Mouse (Mus musculus): ENCODE measurements around the gene Myo3a.
"Not testable (repeated sequence)": the region's sequence is repeated elsewhere in the genome, so short reads cannot be mapped to it uniquely, and the experiment has no call there.

The Myo3a gene

DNA sequence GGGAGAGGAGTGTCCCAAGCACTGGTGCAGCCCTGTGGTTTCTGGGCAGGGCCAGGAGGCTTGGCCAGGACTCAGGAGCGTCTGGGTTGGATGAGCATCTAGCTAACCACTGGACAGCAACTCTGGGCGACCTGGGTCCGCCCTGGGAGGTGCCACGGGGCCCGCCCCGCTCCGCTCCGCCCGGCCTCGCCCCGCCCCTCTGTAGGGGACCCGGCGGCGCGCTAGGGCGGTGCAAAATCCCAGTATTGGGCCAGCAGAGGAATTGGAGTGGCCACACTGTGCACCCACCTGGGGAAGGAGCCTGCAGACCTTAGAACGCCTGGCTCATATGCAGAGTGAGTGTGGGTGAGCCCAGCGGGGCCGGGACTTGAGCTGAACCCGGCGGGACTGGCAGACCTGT is at the start of gene Myo3a:
Gene Myo3a (plus strand): TSS at position 196 of the 400 bp plus-strand sequence.
- no peak for DNase-seq

DNA sequence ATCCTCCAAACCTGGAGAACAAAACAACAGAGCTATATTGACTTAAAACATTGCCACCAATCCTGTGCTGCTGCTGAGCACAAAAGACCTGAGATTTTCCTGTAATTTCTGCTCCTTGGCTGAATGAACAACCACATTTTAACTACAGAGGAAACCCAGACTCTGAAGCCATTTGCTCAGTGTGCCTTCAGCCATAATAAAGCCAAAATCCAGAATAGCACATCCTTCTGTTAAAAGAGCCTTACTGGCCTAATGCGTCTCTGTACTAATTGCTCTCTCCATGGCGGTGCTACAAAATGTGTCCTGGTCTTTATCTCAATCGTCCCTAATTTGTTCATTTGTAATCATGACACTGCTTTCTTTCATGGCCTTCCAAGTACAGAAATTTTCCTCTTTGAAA is 23.2 kb downstream of the Myo3a start:
- DNase-seq, result no peak

DNA sequence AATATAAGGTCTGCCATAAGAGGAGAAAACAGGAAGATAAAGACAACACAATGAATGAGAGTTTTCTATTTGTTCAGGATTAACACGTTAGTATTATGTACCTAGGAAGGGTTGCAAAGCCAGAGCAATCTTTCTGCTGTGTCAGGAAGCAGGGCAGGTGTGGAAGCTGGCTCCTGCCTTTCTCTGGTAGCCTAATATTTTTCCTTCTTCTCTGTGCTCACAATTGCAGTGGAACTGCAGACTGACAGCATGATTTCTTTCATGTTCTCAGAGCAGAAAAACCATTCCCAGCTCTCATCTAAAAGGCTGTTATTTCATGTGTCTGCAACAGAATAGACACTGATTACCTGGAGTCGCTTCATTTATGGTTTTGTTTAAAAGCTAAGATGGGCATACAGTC is 23.7 kb downstream of the Myo3a start:
- no peak for DNase-seq

DNA sequence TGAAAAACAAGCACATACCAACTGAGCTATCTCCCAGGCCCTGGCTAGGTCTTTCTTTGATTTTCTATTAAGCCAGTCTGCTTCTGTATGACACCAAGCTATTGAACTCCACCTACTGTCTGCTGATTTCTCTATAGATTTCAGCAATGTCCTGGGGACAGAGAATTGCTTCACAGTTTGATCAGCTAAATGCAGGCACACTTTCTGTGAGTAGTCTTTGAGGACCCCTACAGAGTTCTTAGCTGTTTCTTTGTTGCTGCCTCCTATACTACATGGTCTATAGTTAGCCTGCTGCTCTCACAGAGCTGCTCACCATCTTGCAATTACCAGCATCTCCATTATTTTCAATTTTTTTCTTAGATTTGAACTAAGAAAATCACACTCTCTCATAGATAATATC is 28.3 kb downstream of the Myo3a start:
- no peak for DNase-seq

GRCm38 (mm10) chr2:22271555-22271954 is 44.3 kb downstream of the Myo3a start:
- DNase-seq, result no peak

DNA sequence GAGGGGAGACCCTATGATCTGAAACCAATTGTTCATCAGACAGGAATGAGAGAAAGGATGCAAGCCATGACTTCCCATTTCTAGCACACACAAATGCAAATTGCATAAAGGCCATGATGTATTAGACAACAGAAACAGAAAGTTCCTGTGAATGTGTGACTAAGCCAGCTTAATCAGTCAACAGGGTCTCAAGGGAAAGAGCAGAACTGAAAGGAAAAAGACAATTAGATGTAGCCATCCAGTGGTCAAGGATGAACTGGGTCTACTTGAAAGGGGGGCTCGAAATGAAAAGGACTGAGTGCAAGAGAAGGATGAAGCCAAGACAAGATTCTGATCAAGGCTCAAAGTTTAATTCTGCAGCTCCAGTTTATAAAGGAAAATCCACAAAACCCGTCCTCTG is 58.1 kb downstream of the Myo3a start:
- no peak for DNase-seq

- no peak for DNase-seq
Observed at GRCm38 (mm10) chr2:22285777-22286176, 58.5 kb downstream of the Myo3a start.

GRCm38 (mm10) chr2:22293579-22294446 is 66.5 kb downstream of the Myo3a start:
- no peak for DNase-seq

GRCm38 (mm10) chr2:22294447-22294738 is 67.1 kb downstream of the Myo3a start:
- no peak for DNase-seq

GRCm38 (mm10) chr2:22297913-22298312 is 70.6 kb downstream of the Myo3a start:
- no peak for DNase-seq

- no peak for DNase-seq
Observed at GRCm38 (mm10) chr2:22338269-22338857, 111.1 kb downstream of the Myo3a start.

DNA sequence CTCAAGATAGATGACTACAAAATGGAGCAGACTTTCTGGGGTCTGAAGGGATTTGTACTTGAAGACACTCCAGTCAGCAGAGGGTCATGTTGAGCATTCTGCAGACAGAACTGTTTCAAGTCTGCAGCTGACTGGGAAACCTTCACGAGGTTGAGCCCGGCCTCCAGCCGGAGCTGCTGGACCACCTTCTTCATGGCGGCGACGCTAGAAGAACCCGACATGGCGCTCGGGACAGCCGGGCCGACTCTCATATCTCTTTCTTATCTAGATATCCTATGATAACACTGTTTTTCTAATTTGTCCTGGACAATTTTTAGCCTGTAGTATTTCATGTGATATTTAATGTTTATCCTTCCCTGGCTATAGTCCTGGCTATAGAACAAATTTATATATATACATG is 183.2 kb downstream of the Myo3a start:
- DNase-seq, result not testable (repeated sequence)

DNA sequence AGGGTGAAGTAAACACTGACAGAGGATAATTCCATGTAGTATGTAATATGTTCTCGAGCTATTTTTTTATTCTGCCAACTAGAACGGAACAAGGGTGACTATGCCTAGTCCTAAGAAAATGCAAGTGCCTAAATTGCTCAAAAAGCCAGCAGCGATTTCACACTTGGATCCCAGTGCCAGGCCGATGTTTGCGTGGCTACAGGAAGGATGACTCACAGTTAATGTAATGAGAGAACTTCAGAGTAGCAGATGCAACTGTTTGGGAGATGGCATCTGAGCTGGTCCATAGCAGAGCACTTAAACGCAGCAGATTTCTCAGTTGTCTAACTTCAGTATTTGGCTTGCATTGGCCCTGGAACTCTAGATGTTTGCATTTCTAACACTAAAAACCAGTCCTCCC is 321.1 kb downstream of the Myo3a start:
- no peak for DNase-seq

DNA sequence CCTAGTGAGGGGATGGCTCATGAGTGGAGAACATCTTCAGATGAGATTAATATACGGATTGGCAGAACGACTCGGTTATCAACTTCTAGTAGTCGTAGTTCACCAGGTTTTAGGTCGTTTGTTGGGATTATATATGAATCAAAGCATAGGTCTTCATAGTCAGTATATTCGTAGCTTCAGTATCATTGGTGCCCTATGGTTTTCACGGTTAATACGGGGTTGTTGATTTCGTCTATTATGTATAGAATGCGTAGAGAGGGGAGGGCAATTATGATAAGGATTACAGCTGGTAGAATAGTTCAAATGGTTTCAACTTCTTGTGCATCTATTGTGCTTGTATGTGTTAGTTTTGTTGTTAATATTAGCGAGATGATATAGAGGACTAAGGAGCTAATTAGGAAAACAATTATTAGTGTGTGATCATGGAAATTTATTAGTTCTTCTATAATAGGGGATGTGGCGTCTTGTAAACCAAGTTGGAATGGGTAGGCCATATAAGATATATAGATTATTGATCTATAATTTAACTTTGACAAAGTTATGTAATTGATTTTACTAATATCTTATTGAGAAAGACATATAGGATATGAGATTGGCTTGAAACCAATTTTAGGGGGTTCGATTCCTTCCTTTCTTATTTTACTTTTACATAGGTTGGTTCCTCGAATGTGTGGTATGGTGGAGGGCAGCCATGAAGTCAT is 360.3 kb downstream of the Myo3a start:
- not testable (repeated sequence) for DNase-seq

DNA sequence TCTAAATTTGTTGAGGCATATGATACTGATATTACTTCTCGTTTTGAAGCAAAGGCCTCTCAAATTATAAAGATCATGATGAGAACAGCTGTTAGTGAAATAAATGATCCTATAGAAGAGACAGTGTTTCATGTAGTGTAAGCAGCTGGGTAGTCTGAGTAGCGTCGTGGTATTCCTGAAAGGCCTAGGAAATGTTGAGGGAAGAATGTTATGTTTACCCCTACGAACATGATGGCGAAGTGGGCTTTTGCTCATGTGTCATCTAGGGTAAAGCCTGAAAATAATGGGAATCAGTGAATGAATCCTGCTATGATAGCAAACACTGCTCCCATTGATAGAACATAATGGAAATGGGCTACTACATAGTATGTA is 360.9 kb downstream of the Myo3a start:
- not testable (repeated sequence) for DNase-seq

GRCm38 (mm10) chr2:22588673-22589381 is 361.5 kb downstream of the Myo3a start:
- DNase-seq, result not testable (repeated sequence)

- not testable (repeated sequence) for DNase-seq
Observed at GRCm38 (mm10) chr2:22589382-22590205, 362.3 kb downstream of the Myo3a start.

GRCm38 (mm10) chr2:22590206-22590490 is 362.8 kb downstream of the Myo3a start:
- no peak for DNase-seq

GRCm38 (mm10) chr2:22617951-22618350 is 390.6 kb downstream of the Myo3a start:
- DNase-seq, result no peak

- DNase-seq, result no peak
Observed at GRCm38 (mm10) chr2:22619416-22619815, 392.1 kb downstream of the Myo3a start.

- no peak for DNase-seq
Observed at GRCm38 (mm10) chr2:22620030-22620429, 392.7 kb downstream of the Myo3a start.

DNA sequence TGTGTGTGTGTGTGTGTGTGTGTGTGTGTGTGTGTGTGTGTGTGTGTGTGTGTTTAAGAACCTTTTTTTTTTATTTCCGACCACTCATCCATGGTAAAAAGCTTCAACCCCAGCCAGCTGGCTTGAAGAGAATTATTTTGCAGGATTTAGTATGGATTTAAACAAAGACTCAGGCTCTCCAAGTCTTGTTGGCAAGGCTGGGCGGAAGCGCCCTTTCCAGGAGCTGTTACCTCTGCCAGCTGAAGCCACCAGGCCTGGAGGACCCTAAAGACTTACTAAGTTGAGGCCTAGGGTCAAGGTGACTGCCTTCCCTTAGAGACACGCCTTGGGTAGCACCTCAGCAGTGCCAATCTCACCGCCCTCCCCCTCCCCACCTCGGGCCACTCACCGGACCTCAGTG is 393.2 kb downstream of the Myo3a start:
- no peak for DNase-seq
